Mouse (Mus musculus) ES-CJ7 (cell line): Measurements from ENCODE around the gene Stmn1.
"Not testable (repeated sequence)": the region's sequence is repeated elsewhere in the genome, so short reads cannot be mapped to it uniquely, and the experiment has no call there.

Experiments
- DNase-seq: peaks from one replicate; pipeline ENCODE4 v3.0.0; 2011; ENCODE audit warnings: low read depth, low spot score

Stmn1 gene

GRCm38 (mm10) chr4:134484231-134484630, 16.1 kb downstream of the Stmn1 start:
- no peak for DNase-seq

- DNase-seq: no peak
These were observed 17.2 kb downstream of the Stmn1 start for GRCm38 (mm10) chr4:134485151-134485900.

GRCm38 (mm10) chr4:134488211-134488610, 20.1 kb downstream of the Stmn1 start:
- DNase-seq: no peak

DNA sequence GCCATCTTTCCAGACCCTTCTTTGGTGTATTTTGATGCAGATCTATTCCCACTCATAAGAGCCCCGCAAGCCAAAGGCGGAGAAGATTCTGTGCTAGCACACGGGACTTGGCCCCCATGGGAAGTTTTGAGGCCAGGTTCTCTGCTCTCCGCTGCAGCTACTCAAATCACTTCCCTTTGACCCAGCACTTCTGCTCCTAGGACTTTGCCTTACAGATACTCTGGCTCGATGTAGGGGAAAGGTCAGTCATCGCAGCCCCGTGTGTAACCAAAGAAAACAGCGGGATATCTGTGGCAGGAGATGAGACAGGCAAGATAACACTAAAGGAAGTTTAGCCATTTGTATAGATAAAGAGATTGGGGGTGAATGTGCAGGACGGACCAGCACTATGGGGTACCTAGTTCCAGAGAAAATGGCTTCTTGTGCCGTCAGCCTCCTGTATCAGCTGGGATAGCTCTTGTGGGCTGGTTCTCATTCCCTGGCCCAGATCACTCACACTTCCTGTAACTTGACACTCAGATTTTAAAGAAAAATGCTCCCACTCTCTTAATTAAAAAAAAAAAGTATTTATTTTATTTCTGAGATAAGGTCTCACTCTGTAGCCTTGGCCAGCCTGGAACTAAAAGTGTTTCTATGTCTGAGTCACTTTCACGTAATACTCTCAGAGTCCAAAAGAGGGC, 22.0 kb downstream of the Stmn1 start:
- no peak for DNase-seq

DNA sequence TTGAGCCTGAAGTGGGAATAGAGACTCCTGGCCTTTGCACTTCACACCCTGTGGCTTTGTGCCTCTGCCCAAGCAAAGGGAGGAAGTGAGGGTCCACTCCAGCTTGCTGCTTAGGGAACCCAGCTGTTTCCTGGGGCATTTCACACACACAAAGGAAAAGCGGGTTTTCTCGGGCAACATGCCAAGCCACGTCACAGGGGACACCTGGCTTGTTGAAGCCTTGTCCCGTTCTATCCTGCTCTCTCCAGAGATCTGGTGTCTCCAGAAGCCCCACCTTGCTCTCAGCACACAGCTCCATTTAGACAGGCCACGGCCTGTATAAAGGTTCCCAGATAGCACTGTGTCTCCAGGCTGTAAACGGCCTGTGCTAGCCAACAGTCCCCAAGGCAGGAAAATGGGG, 23.6 kb downstream of the Stmn1 start:
- no peak for DNase-seq

DNA sequence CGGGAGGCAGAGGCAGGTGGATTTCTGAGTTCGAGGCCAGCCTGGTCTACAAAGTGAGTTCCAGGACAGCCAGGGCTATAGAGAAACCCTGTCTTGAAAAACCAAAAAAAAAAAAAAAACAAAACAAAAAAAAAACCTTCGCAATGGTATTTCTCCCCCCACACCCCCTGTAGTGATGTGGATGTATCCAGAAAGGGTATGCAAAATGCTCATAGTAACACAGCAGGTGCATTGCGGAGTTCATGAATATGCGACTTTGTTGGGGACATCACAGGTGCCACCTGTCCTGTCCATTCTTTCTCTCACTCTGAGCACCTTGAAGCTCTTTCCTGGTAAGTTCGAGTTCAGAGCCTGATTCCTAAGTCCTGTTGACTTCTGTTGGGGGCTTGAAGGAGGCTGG, 26.0 kb downstream of the Stmn1 start:
- not testable (repeated sequence) for DNase-seq

DNA sequence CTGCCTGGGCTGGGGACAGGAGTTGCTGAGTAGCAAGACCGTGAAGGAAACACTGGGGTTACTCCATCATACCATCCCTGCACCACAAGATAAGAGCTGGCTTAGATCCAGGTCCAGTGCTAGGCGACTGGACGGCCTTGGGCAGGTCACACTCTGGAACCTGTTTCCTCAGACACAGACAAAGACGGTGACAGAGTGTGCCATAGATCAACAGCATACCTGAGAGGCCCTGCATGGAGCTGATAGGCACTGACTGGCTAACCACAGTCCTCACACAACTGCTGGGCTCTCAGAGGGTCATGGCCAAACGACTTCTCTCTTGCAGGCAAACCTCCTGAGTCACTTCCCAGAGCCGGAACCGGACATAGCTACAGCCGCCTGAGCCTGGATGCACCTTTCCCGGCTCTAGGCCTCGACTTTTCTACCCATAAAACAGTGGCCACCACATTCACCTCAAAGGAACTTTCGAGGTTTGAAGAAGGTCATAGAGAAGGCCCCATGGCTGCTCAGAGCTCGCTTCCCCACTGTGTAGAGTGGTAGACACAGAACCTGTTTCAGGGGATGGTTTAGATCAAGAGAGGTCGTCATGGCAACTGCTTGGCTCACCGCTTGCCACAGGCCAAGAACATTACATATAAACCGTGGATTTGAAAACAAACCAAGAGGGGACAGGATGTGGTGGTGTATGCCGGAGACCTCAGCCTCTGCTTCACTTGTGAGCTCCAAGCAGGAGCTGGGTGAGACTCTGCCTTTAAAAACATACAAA, 26.8 kb downstream of the Stmn1 start:
- DNase-seq: no peak

DNA sequence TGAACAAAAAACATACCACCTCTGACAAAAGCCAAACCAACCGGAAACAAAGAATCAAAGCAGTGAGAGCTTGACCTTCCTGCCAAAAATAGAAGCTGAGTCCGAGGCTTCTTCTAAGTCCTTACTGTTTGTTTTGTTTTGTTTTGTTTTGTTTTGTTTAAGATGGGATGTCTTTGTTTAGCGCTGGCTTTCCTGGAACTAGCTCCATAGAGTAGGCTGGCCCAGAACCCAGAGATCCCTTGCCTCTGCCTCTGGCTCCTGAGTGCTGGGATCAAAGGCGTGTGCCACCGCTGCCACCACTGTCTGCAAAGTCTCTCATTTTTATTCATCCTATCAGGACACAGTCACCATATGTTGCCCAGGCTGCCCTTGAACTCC, 27.4 kb downstream of the Stmn1 start:
- DNase-seq: no peak

DNA sequence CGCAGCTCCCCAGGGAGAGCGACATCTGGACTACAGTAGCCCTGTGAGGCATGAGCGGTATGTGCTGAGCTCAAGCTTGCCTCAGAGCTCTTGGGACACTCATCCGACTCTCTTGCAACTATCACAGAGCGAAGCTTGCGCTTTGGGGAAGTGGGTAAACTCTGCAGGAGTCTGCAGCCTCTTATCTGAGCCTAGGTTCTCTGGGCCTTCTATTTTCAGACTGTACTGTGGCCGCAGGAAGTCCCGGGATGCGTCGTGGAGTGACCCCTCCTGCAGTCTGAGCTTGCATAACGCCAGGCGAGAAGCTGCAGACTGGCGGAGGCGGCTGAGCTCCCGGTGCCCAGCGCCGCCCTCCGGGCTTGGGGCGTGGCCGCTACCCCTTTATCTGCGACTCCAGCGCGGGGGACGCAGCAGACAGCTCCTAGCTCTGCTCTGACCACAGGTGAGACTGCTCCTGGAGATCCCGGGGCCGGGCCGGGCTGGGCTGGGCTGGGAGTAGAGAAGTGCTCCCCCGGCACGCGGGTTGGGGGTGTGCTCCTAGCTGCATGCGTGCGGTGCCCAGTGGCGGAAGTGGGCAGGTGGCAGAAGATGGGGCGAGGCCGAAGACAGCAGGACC, 28.6 kb downstream of the Stmn1 start, which contains the start of gene Paqr7:
Paqr7 (plus strand) TSS at position 103 of the 616 bp plus-strand sequence.
- DNase-seq: no peak

DNA sequence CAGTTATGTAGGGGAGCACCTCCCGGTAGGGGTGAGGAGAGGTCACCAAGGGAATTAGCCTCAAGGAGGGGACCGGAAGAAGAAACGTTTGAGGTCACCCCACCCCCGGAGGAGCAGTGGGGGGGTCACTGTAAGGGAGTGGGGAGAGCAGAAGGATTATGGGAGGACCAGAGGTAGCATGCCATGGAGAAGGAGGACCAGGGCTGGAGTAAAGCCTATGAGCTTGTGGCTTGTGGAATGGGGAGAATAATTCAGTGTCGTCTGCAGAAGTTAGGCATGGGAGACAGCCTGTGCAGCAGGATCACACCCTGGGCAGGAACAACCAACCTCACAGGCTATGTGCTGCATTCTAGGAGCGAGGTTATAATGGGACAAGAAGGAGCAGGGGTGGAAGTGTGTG, 29.1 kb downstream of the Stmn1 start:
- no peak for DNase-seq

DNA sequence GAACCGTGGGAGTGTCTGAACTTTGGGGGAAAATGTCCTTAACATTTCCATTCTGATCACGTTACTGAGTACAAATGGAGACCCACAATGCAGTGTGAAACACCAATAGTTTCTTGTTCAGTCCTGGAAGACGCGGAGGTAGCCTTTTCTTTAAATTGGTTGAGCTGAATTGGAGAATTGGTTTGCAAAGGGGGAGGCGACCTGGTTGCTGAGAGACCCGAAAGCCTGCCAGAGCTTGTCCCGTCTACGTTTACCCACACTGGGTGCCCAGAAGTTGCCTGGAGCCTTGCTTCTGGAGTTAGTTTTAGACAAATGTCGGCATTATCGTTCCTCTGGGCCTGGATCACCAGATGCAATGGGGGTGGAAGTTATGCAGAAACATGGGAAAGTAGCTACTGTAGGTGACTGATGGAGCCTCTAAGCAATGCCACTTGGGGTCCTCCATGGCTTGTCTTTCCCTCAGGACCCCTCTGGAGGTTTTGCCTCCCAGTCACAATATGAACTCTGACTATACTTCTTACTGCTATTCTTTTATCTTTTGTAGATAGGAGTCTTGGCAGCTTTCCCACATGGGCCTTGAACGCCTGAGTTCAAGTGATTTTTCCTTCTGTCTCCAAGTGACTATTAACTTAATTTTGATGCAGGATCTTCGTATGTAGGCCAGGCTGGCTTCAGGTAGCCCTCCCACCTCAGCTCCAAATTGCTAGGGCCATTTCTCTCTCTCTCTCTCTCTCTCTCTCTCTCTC, 30.0 kb downstream of the Stmn1 start:
- no peak for DNase-seq

DNA sequence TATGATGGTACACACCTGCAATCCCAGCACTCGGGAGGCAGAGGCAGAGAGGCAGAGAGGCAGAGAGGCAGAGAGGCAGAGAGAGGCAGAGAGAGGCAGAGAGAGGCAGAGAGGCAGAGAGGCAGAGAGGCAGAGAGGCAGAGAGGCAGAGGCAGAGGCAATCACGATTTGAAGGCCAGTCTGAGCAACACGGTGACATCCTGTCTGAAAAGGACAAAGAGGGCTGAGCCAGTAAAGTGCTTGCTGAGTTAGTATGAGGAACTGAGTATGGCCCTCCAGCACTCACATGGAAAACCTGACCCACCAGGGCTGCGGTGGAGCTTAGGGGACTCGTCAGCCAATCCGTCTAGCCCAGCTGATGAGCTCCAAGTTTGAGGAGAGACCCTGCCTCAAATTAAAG, 30.9 kb downstream of the Stmn1 start:
- DNase-seq: not testable (repeated sequence)

DNA sequence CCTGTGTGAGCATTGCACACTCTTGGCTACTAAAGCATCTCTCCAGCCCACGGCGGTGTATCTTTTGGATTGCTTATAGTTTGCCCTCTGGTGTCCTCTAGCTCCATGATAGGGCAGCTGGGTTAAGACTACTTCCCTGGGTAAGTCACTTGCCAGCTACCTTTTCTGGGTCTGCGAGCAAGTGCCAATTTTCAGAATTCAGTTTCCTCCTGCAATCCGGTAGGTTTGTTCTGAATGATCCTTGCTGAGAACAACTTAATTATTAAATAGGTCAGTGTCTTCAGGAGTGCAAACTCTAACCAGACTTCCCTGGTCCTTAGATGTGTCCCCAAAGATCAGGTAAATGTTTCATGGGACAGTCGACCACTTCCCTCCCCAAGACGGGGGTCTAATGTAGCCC, 33.0 kb downstream of the Stmn1 start:
- DNase-seq: no peak

DNA sequence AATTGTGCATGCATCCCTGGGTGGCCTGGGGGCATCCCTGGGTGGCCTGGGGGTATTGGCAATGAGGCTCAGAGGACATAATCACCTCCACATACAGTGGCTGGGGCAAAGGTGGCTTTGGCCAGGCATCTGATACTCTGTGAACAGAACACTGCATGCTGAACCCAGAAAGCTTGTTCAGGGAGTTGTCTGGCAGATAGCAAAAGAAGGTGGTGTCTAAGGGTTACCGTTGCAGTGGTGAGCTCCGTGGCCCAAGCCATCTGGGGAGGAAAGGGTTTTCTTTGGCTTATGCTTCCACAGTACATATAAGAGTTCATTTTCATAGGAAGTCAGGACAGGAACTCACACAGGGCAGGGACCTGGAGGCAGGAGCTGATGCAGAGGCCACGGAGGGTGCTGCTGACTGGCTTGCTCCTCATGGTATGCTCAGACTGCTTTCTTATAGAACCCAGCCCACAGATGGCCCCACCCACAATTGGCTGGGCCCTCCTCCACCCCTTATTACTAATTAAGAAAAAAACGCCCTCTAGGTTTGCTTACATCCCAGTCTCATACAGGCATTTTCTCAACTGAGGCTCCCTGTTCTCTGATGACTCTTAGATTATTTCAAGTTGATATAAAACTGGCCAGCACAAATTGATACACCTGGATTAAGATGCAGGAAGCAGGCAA, 35.7 kb downstream of the Stmn1 start:
- no peak for DNase-seq

DNA sequence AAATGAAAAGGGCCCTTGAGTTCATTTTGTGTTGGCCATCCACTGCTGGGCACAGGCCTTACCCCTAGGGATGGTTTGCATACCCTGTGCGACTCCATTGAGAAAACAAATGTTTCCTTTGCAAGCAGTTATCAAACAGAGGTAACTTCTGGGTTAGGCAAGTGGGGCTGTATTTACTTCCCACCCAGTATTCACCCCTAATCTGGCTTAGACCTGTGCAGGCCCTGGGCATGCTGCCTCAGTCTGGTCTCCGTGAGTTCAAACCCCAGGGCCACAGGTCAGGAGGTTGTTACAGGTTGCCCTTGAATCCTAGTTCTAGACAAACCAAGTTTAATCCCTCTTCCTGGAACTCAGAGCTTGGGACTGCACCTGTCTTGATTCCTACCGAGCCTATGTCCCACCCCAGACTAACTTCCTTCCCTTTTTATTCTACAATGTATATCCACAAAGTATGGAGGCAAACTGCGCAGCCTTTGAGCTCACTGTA, 37.2 kb downstream of the Stmn1 start:
- no peak for DNase-seq

- no peak for DNase-seq
These were observed 38.0 kb downstream of the Stmn1 start for GRCm38 (mm10) chr4:134505966-134506594.

DNA sequence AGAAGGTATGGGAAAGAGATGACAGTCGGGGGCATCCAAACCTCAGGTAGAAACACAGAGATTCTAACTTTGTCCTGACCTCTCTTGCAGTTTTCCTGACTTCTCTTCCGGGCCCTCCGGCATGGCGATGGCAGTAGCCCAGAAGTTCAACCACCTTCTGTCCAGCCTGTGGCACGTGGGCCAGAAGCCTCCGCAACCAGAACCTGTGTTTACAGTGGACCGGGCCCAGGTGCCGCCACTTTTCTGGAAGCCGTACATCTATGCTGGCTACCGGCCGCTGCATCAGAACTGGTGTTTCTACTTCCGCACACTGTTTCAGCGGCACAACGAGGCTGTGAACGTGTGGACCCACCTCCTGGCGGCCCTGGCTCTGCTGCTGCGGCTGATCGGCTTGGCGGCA, 38.6 kb downstream of the Stmn1 start:
- no peak for DNase-seq

GRCm38 (mm10) chr4:134510396-134510795, 42.3 kb downstream of the Stmn1 start:
- no peak for DNase-seq

GRCm38 (mm10) chr4:134510845-134511411, 42.8 kb downstream of the Stmn1 start, which contains the start of gene Aunip:
TSS of gene Aunip (plus strand) at chr4:134510999.
- peak; percentile 88 for DNase-seq

DNA sequence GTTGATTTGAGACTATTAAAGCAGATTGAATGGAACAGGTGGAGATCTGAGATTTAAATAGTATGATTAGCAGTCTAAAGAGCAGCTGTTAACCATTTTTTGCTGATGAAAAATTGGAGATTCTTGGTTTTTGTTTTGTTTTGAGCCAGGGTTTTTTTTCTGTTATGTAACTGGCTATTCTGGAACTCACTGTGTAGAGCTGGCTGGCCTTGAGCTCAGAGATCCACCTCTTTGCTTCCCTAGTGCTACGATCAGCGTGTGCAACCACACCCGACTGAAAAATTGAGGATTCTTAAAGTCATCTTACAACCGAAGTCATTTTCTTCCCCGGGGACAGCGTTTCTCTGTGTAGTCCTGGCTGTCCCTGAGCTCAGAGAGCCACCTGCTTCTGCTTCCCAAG, 43.6 kb downstream of the Stmn1 start:
- no peak for DNase-seq
